Mouse (Mus musculus) liver, embryonic 14.5 days (tissue): ENCODE data around the gene Banf2. TPM values are rescaled to one million over a fixed set of nuclear protein-coding genes. Genes with fewer than 3 reads are reported as not detected.

Source experiments
- ATAC-seq: fragments of 200-750 bp; cut with Nextera tagmentation; 2 replicates; pipeline ENCODE4 v1.8.0; 2017; ENCODE audit warnings: moderate number of reproducible peaks, mild to moderate bottlenecking, moderate library complexity; ENCODE audit not compliant: insufficient read depth
- DNase-seq, 3 experiments: peaks; one replicate each; pipeline ENCODE4 v3.0.0-alpha.2; 2012 to 2013; ENCODE audit warnings: low read depth in 3 of 3, low spot score in 3 of 3
- H3K27ac ChIP-seq: fragments of 300-500 bp; sonication (generic); 2 replicates; pipeline ENCODE4 v1.5.1; 2014; ENCODE audit warnings: moderate library complexity, mild to moderate bottlenecking, control low read depth, inconsistent platforms
- H3K27me3 ChIP-seq: fragments of 300-500 bp; sonication (generic); 2 replicates; pipeline ENCODE4 v1.6.1; 2014; ENCODE audit warnings: mild to moderate bottlenecking, low read length, moderate library complexity; ENCODE audit not compliant: control insufficient read depth, insufficient read depth
- H3K36me3 ChIP-seq: fragments of 300-500 bp; sonication (generic); replicated peaks from 2 replicates; pipeline ENCODE4 v1.6.1; 2014; ENCODE audit warnings: low read depth; ENCODE audit not compliant: control insufficient read depth, insufficient read depth
- H3K4me1 ChIP-seq, 2 experiments: fragments of 200-500 bp in 1 of 2; fragments of 300-500 bp in 1 of 2; sonication (generic) in 1 of 2; replicated peaks; 2 replicates each; pipeline ENCODE4 v1.6.1; 2012 to 2014; ENCODE audit warnings: antibody characterized with exemption in 1 of 2, inconsistent platforms in 1 of 2, low read length in 1 of 2; ENCODE audit not compliant: control insufficient read depth in 2 of 2, insufficient read depth in 2 of 2
- H3K4me2 ChIP-seq: fragments of 300-500 bp; sonication (generic); 2 replicates; pipeline ENCODE4 v1.6.1; 2014; ENCODE audit warnings: low read depth, mild to moderate bottlenecking, control low read depth, moderate library complexity
- H3K4me3 ChIP-seq, 2 experiments: fragments of 200-500 bp in 1 of 2; fragments of 300-500 bp in 1 of 2; sonication (generic) in 1 of 2; 2 replicates each; pipeline ENCODE4 v1.5.1; 2012 to 2014; ENCODE audit warnings: low read depth in 2 of 2, low read length in 2 of 2, mild to moderate bottlenecking in 2 of 2, control low read depth in 1 of 2, inconsistent platforms in 1 of 2, moderate library complexity in 1 of 2; ENCODE audit not compliant: insufficient read depth in 1 of 2
- H3K9ac ChIP-seq: fragments of 300-500 bp; sonication (generic); replicated peaks from 2 replicates; pipeline ENCODE4 v1.6.1; 2014; ENCODE audit warnings: mild to moderate bottlenecking, control low read depth, moderate library complexity
- H3K9me3 ChIP-seq: fragments of 300-500 bp; sonication (generic); 2 replicates; pipeline ENCODE4 v1.6.1; 2016; ENCODE audit warnings: low read length, mixed read lengths; ENCODE audit not compliant: control insufficient read depth
- CTCF ChIP-seq: IDR thresholded peaks from 2 replicates; pipeline ENCODE4 v1.5.1; 2016; ENCODE audit warnings: antibody characterized with exemption, low read depth, control low read depth
- EP300 ChIP-seq: IDR thresholded peaks from 2 replicates; pipeline ENCODE4 v1.6.1; 2016; ENCODE audit warnings: antibody characterized with exemption, low read depth
- WGBS: fragments of 180-500 bp; shearing (Covaris S2); extraction: QIAGEN DNeasy Blood & Tissue Kit; methylation state at CpG from one replicate; pipeline ENCODE4 v1.1.7; 2014; ENCODE audit not compliant: insufficient replicate concordance; 5-methylcytosine and 5-hydroxymethylcytosine counted together
- polyA plus RNA-seq, 2 experiments: library from polyadenylated mRNA; depleted of rRNA in 1 of 2; stranded (reverse) in 1 of 2; unstranded in 1 of 2; fragments of >200 nt; fragmentation: Nextera tagmentation in 1 of 2; extraction: Ambion mirVana in 1 of 2; gene quantifications; 2 replicates each; pipeline versions ENCODE4 v1.2.1 to v1.2.3; 2012 to 2014

The Banf2 gene
- polyA plus RNA-seq, 2 experiments = not detected

- 51% methylated on average over 6 of the region's 6 CpGs for WGBS
- TF ChIP-seq CTCF = no peak
- no peak for TF ChIP-seq EP300
- ATAC-seq (no peak), DNase-seq (no peak)
- Histone ChIP-seq H3K27ac (no peak overlapping the region), H3K4me1 (peaks cover 4 to 41% of the 10 kb centered on the region in 2 experiments), H3K9me3 (no peaks in the 10 kb centered on the region), H3K36me3 (no peaks in the 10 kb centered on the region), H3K9ac (no peak overlapping the region), H3K4me3 (no peak overlapping the region), H3K27me3 (no peaks in the 10 kb centered on the region), H3K4me2 (peak overlapping the region; percentile 2; the same call in 1 of the 2 replicates)
Observed at GRCm38 (mm10) chr2:144005166-144005955, 27.5 kb upstream of the Banf2 start.

- no peak overlapping the region for H3K27ac ChIP-seq
Observed at GRCm38 (mm10) chr2:144006686-144007085, 26.2 kb upstream of the Banf2 start.

GRCm38 (mm10) chr2:144007211-144007610 is 25.6 kb upstream of the Banf2 start:
- Histone ChIP-seq H3K9ac (no peak overlapping the region), H3K4me1 (peaks cover 7 to 41% of the 10 kb centered on the region in 2 experiments), H3K4me2 (peak overlapping the region; percentile 9; the same call in 1 of the 2 replicates), H3K27me3 (no peaks in the 10 kb centered on the region), H3K4me3 (no peak overlapping the region), H3K27ac (no peak overlapping the region), H3K36me3 (no peaks in the 10 kb centered on the region), H3K9me3 (no peaks in the 10 kb centered on the region)
- no peak for ATAC-seq
- 73% methylated on average over 4 of the region's 4 CpGs for WGBS
- TF ChIP-seq EP300 (no peak), CTCF (no peak)
- no peak for DNase-seq

More at GRCm38 (mm10) chr2:144006686-144007085, 26.2 kb upstream of the Banf2 start:
- TF ChIP-seq CTCF (no peak), EP300 (no peak)
- Histone ChIP-seq H3K4me3 (no peak overlapping the region), H3K4me1 (peaks cover 6 to 43% of the 10 kb centered on the region in 2 experiments), H3K9me3 (no peaks in the 10 kb centered on the region), H3K4me2 (peak overlapping the region; percentile 9; the same call in 1 of the 2 replicates), H3K9ac (no peak overlapping the region), H3K36me3 (no peaks in the 10 kb centered on the region), H3K27me3 (no peaks in the 10 kb centered on the region)
- ATAC-seq (no peak), DNase-seq (no peak)
- 78% methylated on average over 6 of the region's 6 CpGs for WGBS

GRCm38 (mm10) chr2:144009081-144009480 is 23.8 kb upstream of the Banf2 start:
- Histone ChIP-seq H3K4me3 (peak overlapping the region in 1 of 2 experiments; percentile 0; a peak in 1 of 4 replicates), H3K4me2 (peak overlapping the region; percentile 92), H3K27ac (no peak overlapping the region), H3K4me1 (peaks cover 7 to 35% of the 10 kb centered on the region in 2 experiments), H3K9ac (no peak overlapping the region), H3K27me3 (no peaks in the 10 kb centered on the region), H3K36me3 (no peaks in the 10 kb centered on the region), H3K9me3 (no peaks in the 10 kb centered on the region)
- TF ChIP-seq EP300 (no peak), CTCF (no peak)
- ATAC-seq = no peak
- peak in 1 of 3 experiments; percentile 7 for DNase-seq
- WGBS = 61% methylated on average over 1 of the region's 1 CpGs

GRCm38 (mm10) chr2:144009551-144010281 is 23.1 kb upstream of the Banf2 start:
- no peaks in the 10 kb centered on the region for H3K27me3 ChIP-seq
- peak overlapping the region; percentile 70 to 91 for H3K4me3 ChIP-seq
- DNase-seq = peak in 2 of 3 experiments; percentile 52 to 54
- no peaks in the 10 kb centered on the region for H3K36me3 ChIP-seq
- peak overlapping the region; percentile 80 for H3K27ac ChIP-seq
- H3K9ac ChIP-seq = peak overlapping the region; percentile 71
- WGBS = under 1% methylated on average over 30 of the region's 30 CpGs
- H3K4me1 ChIP-seq = peaks cover 7 to 32% of the 10 kb centered on the region in 2 experiments
- ATAC-seq = peak; percentile 1
- H3K9me3 ChIP-seq = no peaks in the 10 kb centered on the region
- peak overlapping the region; percentile 92 for H3K4me2 ChIP-seq
- TF ChIP-seq EP300 = 0 out of 2 replicates have a peak, but pooled peaks have one; percentile 16
- TF ChIP-seq CTCF = no peak
